Comparison of ENCODE assay signal across 7 mouse cellular contexts in genomic region chr5:66559591-66560175, GRCm38 (mm10). TPM values are rescaled to one million over a fixed set of nuclear protein-coding genes. Genes with fewer than 3 reads are reported as not detected.
DNase-seq lines count a peak whose midpoint lies in the region; ATAC-seq and TF ChIP-seq lines count a peak whose summit lies in the region.

No protein-coding gene starts in this region.

- no peaks in the 10 kb centered on the region for H3K4me1 ChIP-seq in liver, adult 2 months (ENCODE audit: control insufficient read depth, insufficient read depth, low read length)
- H3K4me1 ChIP-seq in liver, embryonic 11.5 days (replicated peaks; ENCODE audit: control insufficient read depth, insufficient read depth, low read length) = no peaks in the 10 kb centered on the region

- H3K4me2 ChIP-seq in liver, embryonic 11.5 days = no peak overlapping the region

- WGBS in liver, adult 2 months = 72% methylated on average over 8 of the region's 8 CpGs
- WGBS in liver, embryonic 11.5 days = 47% methylated on average over 8 of the region's 8 CpGs

- peaks cover 2% of the 10 kb centered on the region; the same call in 1 of the 2 replicates for H3K9me3 ChIP-seq in liver, embryonic 11.5 days (ENCODE audit: control insufficient read depth, low read length)

- H3K9ac ChIP-seq in liver, adult 2 months (ENCODE audit: low read depth, low read length) = no peak overlapping the region
- no peak overlapping the region for H3K9ac ChIP-seq in liver, embryonic 11.5 days (ENCODE audit: low read depth, low read length)

- no peaks in the 10 kb centered on the region for H3K36me3 ChIP-seq in liver, adult 2 months (ENCODE audit: control insufficient read depth, insufficient read depth, low read length)
- no peaks in the 10 kb centered on the region for H3K36me3 ChIP-seq in liver, embryonic 11.5 days (ENCODE audit: control insufficient read depth, insufficient read depth, low read length)

- no peaks in the 10 kb centered on the region for H3K27me3 ChIP-seq in liver, adult 2 months (ENCODE audit: control insufficient read depth, insufficient read depth, low read length)
- peaks cover 3% of the 10 kb centered on the region; the same call in 1 of the 2 replicates for H3K27me3 ChIP-seq in liver, embryonic 11.5 days (replicated peaks; ENCODE audit: control insufficient read depth, insufficient read depth, low read length)

- no peak for TF ChIP-seq CTCF in liver, adult 2 months (IDR thresholded peaks at IDR 0.05; ENCODE audit: low read depth, low read length)

- ATAC-seq in liver, embryonic 11.5 days (replicated peaks; ENCODE audit: low FRiP score) = no peak

- peaks cover 13% of the 10 kb centered on the region; the same call in 1 of the 2 replicates for H3K79me2 ChIP-seq in liver, adult 2 months (ENCODE audit: control insufficient read depth, insufficient read depth, low read length)

- H3K27ac ChIP-seq in liver, adult 2 months (replicated peaks; ENCODE audit: insufficient read depth, low read depth, low read length) = peak overlapping the region; percentile 37
- H3K27ac ChIP-seq in liver, embryonic 11.5 days (ENCODE audit: low read depth, low read length) = no peak overlapping the region

- intact Hi-C loops in left cerebral cortex, postnatal 4 days (cut with DNase I) = no loop called here

- TF ChIP-seq POLR2A in liver, adult 2 months (IDR thresholded peaks at IDR 0.05; ENCODE audit: extremely low read depth, insufficient read depth, low read length) = no peak

- no peak for DNase-seq in liver, adult 2 months (ENCODE audit: extremely low read depth, low read depth, low spot score)
- no peak for DNase-seq in liver, embryonic 11.5 days (ENCODE audit: low spot score)
- peak; percentile 51 for DNase-seq in cerebellum, adult 8-10 months
- peak; percentile 30 for DNase-seq in heart, postnatal 4 days
- peak; percentile 84 for DNase-seq in lung, postnatal 36 days
- no peak for DNase-seq in left cerebral cortex, postnatal 4 days
- DNase-seq in ovary, postnatal 14 days (ENCODE audit: low spot score) = no peak

- H3K4me3 ChIP-seq in liver, adult 2 months (ENCODE audit: insufficient read depth, low read depth, low read length) = no peak overlapping the region
- H3K4me3 ChIP-seq in liver, embryonic 11.5 days (ENCODE audit: low read depth, low read length) = no peak overlapping the region

RNA-seq across cellular contexts. Expression of gene Apbb2, which starts 58.9 kb away (rescaled TPM):
- total RNA-seq in liver, adult 2 months (2014; rRNA removed) = 5.3 and 7.0 TPM in 2 replicates
- 1.4 and 3.2 TPM in 2 replicates for polyA plus RNA-seq in liver, adult 2 months (2012; rRNA removed)
- 11.7 and 14.2 TPM in 2 replicates for polyA plus RNA-seq in liver, embryonic 11.5 days (2014; fragmentation: Nextera tagmentation; extraction: Ambion mirVana)
- total RNA-seq in heart, postnatal 4 days (2021) = 10 to 100 TPM; 60.9 to 66.7 TPM
- 100 to 1,000 TPM in 1 of 2 experiments, 10 to 100 TPM in 1; 96.4 to 104 TPM for total RNA-seq in left cerebral cortex, postnatal 4 days (2021)

Comparison
In these comparisons a context has a peak if more than half of its experiments do, and no peak if none do; other contexts are left out.
1. DNase-seq: peak in cerebellum, adult 8-10 months (single experiment), heart, postnatal 4 days (single experiment) and lung, postnatal 36 days (single experiment); none in liver, adult 2 months (single experiment), liver, embryonic 11.5 days (single experiment), left cerebral cortex, postnatal 4 days (single experiment) and ovary, postnatal 14 days (single experiment).